Mouse (Mus musculus) spleen, adult 10 weeks (tissue): Measurements from ENCODE around the gene Rnf151. TPM values are rescaled to one million over a fixed set of nuclear protein-coding genes. Genes with fewer than 3 reads are reported as not detected.

Source experiments
- polyA plus RNA-seq: library from polyadenylated mRNA; stranded (reverse); fragments of 350-450 nt; fragmentation: Illumina TruSeq; extraction: RNeasy Lipid Tissue Mini Kit (QIAGEN cat#74804); gene quantifications from one replicate; pipeline ENCODE4 v1.2.3, GENCODE M21; 2015; ENCODE audit warnings: low replicate concordance; ENCODE audit not compliant: insufficient read depth

Rnf151 gene
- polyA plus RNA-seq: not detected

GRCm38 (mm10) chr17:24717943-24718342 lies at the start of gene Rnf151, which contains the start of gene Rps2:
Gene Rnf151, minus strand, starts transcription at chr17:24718063.
Gene Rps2, plus strand, starts transcription at chr17:24718116.

GRCm38 (mm10) chr17:24752415-24753394 lies 34.8 kb upstream of the Rnf151 start, which contains the start of gene Hs3st6:
Gene Hs3st6, plus strand, starts transcription at chr17:24752988.

GRCm38 (mm10) chr17:24736330-24737051 lies 18.6 kb upstream of the Rnf151 start, which contains the start of gene Msrb1:
Gene Msrb1, plus strand, starts transcription at chr17:24736642.

GRCm38 (mm10) chr17:24727618-24728017 lies 9.8 kb upstream of the Rnf151 start, which contains the start of gene Rpl3l:
Gene Rpl3l, plus strand, starts transcription at chr17:24727820.

GRCm38 (mm10) chr17:24724184-24724583 lies 6.3 kb upstream of the Rnf151 start, which contains the start of gene Ndufb10:
Gene Ndufb10, minus strand, starts transcription at chr17:24724478.

GRCm38 (mm10) chr17:24706982-24707800 lies 10.7 kb downstream of the Rnf151 start, which contains the start of gene Tbl3:
Gene Tbl3, minus strand, starts transcription at chr17:24707660.

GRCm38 (mm10) chr17:24696011-24696697 lies 21.7 kb downstream of the Rnf151 start, which contains the start of the genes Gfer and Noxo1:
Gene Gfer, minus strand, starts transcription at chr17:24696156.
Gene Noxo1, plus strand, starts transcription at chr17:24696234.

GRCm38 (mm10) chr17:24689251-24690081 lies 28.4 kb downstream of the Rnf151 start, which contains the start of gene Syngr3:
Gene Syngr3, minus strand, starts transcription at chr17:24689955.

GRCm38 (mm10) chr17:24669545-24670245 lies 48.2 kb downstream of the Rnf151 start, which contains the start of gene Zfp598:
Gene Zfp598, plus strand, starts transcription at chr17:24669687.

Other genes starting within 250 kb of the Rnf151 start
- 22.7 TPM for gene E4f1, start 247.8 kb downstream of the Rnf151 start, polyA plus RNA-seq
- gene Pgp, start 247.7 kb downstream of the Rnf151 start, polyA plus RNA-seq: 18.8 TPM
- gene Bricd5, start 244.2 kb downstream of the Rnf151 start, polyA plus RNA-seq: 0.26 TPM
- 19.8 TPM for gene Mlst8, start 239.0 kb downstream of the Rnf151 start, polyA plus RNA-seq
- gene Caskin1, start 229.5 kb downstream of the Rnf151 start, polyA plus RNA-seq: 0.08 TPM
- gene Traf7, start 190.1 kb downstream of the Rnf151 start, polyA plus RNA-seq: 125 TPM
- gene Rab26, start 183.9 kb downstream of the Rnf151 start, polyA plus RNA-seq: 1.7 TPM
- 31.5 TPM for gene Pkd1, start 168.2 kb downstream of the Rnf151 start, polyA plus RNA-seq
- 46.2 TPM for gene Tsc2, start 85.4 kb downstream of the Rnf151 start, polyA plus RNA-seq
- 3.4 TPM for gene Nthl1, start 85.4 kb downstream of the Rnf151 start, polyA plus RNA-seq
- 21.0 TPM for gene Slc9a3r2, start 67.7 kb downstream of the Rnf151 start, polyA plus RNA-seq
- gene Npw, start 59.6 kb downstream of the Rnf151 start, polyA plus RNA-seq: not detected
- gene Zfp598, start 48.4 kb downstream of the Rnf151 start, polyA plus RNA-seq: 15.5 TPM
- gene Syngr3, start 28.1 kb downstream of the Rnf151 start, polyA plus RNA-seq: not detected
- 16.0 TPM for gene Gfer, start 21.9 kb downstream of the Rnf151 start, polyA plus RNA-seq
- gene Noxo1, start 21.8 kb downstream of the Rnf151 start, polyA plus RNA-seq: 4.3 TPM
- 8.7 TPM for gene Tbl3, start 10.4 kb downstream of the Rnf151 start, polyA plus RNA-seq
- gene Rps2, start 53 bp upstream of the Rnf151 start, polyA plus RNA-seq: 1,280 TPM
- gene Ndufb10, start 6.4 kb upstream of the Rnf151 start, polyA plus RNA-seq: 148 TPM
- gene Rpl3l, start 9.8 kb upstream of the Rnf151 start, polyA plus RNA-seq: not detected
- 62.1 TPM for gene Msrb1, start 18.6 kb upstream of the Rnf151 start, polyA plus RNA-seq
- not detected for gene Hs3st6, start 34.9 kb upstream of the Rnf151 start, polyA plus RNA-seq
- 0.51 TPM for gene Meiob, start 86.2 kb upstream of the Rnf151 start, polyA plus RNA-seq
- gene Hagh, start 122.1 kb upstream of the Rnf151 start, polyA plus RNA-seq: 62.0 TPM
- gene Fahd1, start 132.3 kb upstream of the Rnf151 start, polyA plus RNA-seq: 9.4 TPM
- 0.36 TPM for gene Igfals, start 147.9 kb upstream of the Rnf151 start, polyA plus RNA-seq
- 30.4 TPM for gene Nubp2, start 168.3 kb upstream of the Rnf151 start, polyA plus RNA-seq
- gene Spsb3, start 168.6 kb upstream of the Rnf151 start, polyA plus RNA-seq: 12.0 TPM
- 12.4 TPM for gene Eme2, start 177.0 kb upstream of the Rnf151 start, polyA plus RNA-seq
- 18.6 TPM for gene Mrps34, start 177.1 kb upstream of the Rnf151 start, polyA plus RNA-seq
- 14.5 TPM for gene Nme3, start 178.4 kb upstream of the Rnf151 start, polyA plus RNA-seq
- 68.1 TPM for gene Mapk8ip3, start 218.9 kb upstream of the Rnf151 start, polyA plus RNA-seq
- 50.0 TPM for gene Jpt2, start 242.6 kb upstream of the Rnf151 start, polyA plus RNA-seq